Mouse (Mus musculus) Patski (cell line): ENCODE measurements around the gene Pus1. TPM values are rescaled to one million over a fixed set of nuclear protein-coding genes. Genes with fewer than 3 reads are reported as not detected.

Experiments used
- ATAC-seq: fragments of 100-300 bp; one replicate; pipeline ENCODE4 v1.8.0; 2021
- CTCF ChIA-PET: fragments of 350-600 bp; sonication (Branson Sonifier 250); formaldehyde crosslinking; loops from one replicate; lab custom pipeline; 2022; ENCODE audit warnings: inconsistent platforms; lab: Charles Lee
- POLR2A ChIA-PET: fragments of 350-600 bp; sonication (Branson Sonifier 250); formaldehyde crosslinking; loops from one replicate; lab custom pipeline; 2022; ENCODE audit warnings: antibody characterized with exemption, inconsistent platforms; lab: Charles Lee
- DNase-seq: peaks from one replicate; pipeline ENCODE4 v3.0.0-alpha.2; 2011; ENCODE audit warnings: low read depth, low spot score
- H3K27me3 ChIP-seq: fragments of 371-371 bp; one replicate; pipeline ENCODE4 v1.5.1; 2021
- CTCF ChIP-seq: fragments of 100-300 bp; IDR thresholded peaks from one replicate; pipeline ENCODE4 v1.5.1; 2021
- in situ Hi-C: fragments of 300-500 bp; cut with MboI; formaldehyde crosslinking; loops from 3 replicates; pipeline ENCODE4 v1.11.1; 2018; ENCODE audit warnings: low pct_unique_long_range_greater_than_20kb, mixed read lengths
- polyA plus RNA-seq: library from polyadenylated mRNA; unstranded; gene quantifications from one replicate; pipeline ENCODE4 v1.2.3, GENCODE M21; 2021

Pus1 gene
- polyA plus RNA-seq, 1 experiment from 2014 or later, result 59.2 TPM

GRCm38 (mm10) chr5:110769272-110769671 is 11.2 kb downstream of the Pus1 start:
- H3K27me3 ChIP-seq, result no peaks in the 10 kb centered on the region
- ChIA-PET CTCF (no interaction called here), POLR2A (interaction anchor here (0.7 to 1.7 kb wide), 2 partner anchors 11 to 15 kb away, joined by 3 to 4 read pairs; no protein-coding TSS in a partner anchor)
- no peak for ATAC-seq
- in situ Hi-C loops, result loop anchor here (25.0 kb wide), 1 partner anchor 282 kb away; no protein-coding TSS in a partner anchor
- no peak for TF ChIP-seq CTCF
- no peak for DNase-seq

DNA sequence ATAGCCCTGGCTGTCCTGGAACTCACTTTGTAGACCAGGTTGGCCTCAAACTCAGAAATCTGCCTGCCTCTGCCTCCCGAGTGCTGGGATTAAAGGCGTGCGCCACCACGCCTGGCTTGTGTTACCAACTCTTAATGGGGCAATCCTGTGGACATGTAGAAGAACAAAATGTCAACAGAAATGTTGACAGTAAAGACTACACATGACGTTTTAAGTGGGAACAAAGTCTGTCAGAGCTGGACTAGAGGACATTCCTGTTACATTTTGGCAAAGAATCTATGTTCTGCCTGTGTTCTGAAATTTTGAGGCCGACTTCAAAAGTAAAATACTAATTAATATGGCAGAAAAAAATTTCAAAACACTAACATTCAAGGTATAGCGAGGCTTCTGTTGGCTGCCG is 16.6 kb downstream of the Pus1 start:
- POLR2A ChIA-PET, result no interaction called here
- ATAC-seq (no peak), DNase-seq (no peak)
- CTCF ChIA-PET, result interaction anchor here (1.5 to 1.7 kb wide), 3 partner anchors 10 to 123 kb away, joined by 3 to 6 read pairs (median 3); no protein-coding TSS in a partner anchor
- in situ Hi-C loops, result loop anchor here (25.0 kb wide), 1 partner anchor 277 kb away; no protein-coding TSS in a partner anchor
- no peak for TF ChIP-seq CTCF
- H3K27me3 ChIP-seq, result no peaks in the 10 kb centered on the region

DNA sequence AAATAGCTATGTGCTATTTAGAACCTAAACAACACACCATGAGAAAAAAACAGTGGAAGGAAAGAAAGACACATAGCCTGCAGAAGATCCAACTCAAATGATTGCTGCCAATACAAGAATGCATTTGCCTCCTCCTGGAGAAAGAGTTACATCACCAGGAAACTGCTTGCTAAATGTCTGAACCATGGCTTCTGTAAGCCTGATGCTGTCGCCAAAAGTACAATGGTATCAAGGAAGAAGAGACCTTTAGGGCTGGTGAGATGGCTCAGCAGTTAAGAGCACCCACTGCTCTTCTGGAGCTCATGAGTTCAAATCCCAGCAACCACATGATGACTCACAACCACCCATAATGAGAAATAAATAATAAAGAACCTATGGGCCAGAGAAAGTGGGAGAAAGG is 35.4 kb downstream of the Pus1 start:
- DNase-seq (no peak), ATAC-seq (no peak)
- no peaks in the 10 kb centered on the region for H3K27me3 ChIP-seq
- no peak for TF ChIP-seq CTCF
- CTCF ChIA-PET, result interaction anchor here (1.6 to 1.7 kb wide), 3 partner anchors 9 to 18 kb away, joined by 4 to 5 read pairs (median 4); no protein-coding TSS in a partner anchor
- POLR2A ChIA-PET, result no interaction called here
- in situ Hi-C loops, result no loop called here

- no peak for DNase-seq
- ChIA-PET POLR2A (no interaction called here), CTCF (interaction anchor here (0.7 kb wide), 1 partner anchor 14 kb away, joined by 3 read pairs; no protein-coding TSS in a partner anchor)
- H3K27me3 ChIP-seq, result no peaks in the 10 kb centered on the region
- in situ Hi-C loops, result no loop called here
- TF ChIP-seq CTCF, result no peak
- no peak for ATAC-seq
Observed at GRCm38 (mm10) chr5:110739496-110740275, 40.8 kb downstream of the Pus1 start.

GRCm38 (mm10) chr5:110735606-110736005 is 44.9 kb downstream of the Pus1 start:
- ChIA-PET CTCF (interaction anchor here (1.2 to 1.7 kb wide), 2 partner anchors 9 to 31 kb away, joined by 3 to 5 read pairs; no protein-coding TSS in a partner anchor), POLR2A (no interaction called here)
- DNase-seq, result no peak
- no peak for ATAC-seq
- in situ Hi-C loops, result no loop called here
- no peaks in the 10 kb centered on the region for H3K27me3 ChIP-seq
- no peak for TF ChIP-seq CTCF

DNA sequence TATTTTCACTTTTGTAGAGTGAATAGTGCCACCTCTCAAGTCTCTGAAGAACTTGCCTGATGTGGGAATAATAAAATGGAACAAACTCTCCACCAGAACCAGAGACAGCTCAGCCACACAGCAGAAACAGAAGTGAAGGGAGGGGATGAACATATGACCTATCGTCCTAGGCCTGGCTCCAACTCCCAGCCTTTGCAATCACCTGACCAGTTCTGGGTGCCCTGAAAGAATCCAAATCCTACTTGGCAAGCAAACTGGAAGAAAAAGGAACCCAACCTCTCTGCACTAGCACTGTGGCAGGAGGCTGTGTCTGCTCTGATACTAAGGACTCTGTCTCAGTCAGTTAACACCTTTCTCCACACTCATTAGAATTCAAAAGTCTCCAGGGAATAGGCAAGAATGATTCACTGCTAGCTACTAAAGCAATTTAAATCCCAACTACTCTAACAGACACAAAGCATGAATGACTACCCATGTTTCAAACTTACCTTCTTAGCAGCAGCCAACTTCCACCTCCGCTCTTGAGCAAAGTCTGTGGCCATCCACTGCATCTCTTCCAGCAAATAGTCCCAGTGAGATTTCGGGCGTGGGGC is 47.1 kb downstream of the Pus1 start:
- TF ChIP-seq CTCF, result no peak
- POLR2A ChIA-PET, result no interaction called here

DNA sequence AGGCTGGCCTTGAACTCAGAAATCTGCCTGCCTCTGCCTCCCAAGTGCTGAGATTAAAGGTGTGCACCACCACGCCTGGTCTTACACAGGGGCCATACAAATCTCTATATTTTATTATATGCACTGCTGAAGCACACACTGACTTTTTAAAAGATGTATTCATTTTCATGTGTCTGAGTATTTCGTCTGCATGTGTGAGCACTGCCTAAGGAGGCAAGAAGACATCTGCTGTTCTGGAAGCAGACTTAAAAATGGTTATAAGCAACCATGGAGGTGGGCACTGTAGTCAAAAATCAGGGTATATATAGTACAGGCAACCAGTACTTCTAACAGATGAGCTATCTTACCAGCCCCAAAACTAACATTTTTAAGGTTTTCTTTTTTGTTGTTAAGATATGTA is 49.2 kb downstream of the Pus1 start:
- DNase-seq, result no peak
- TF ChIP-seq CTCF, result no peak
- no peak for ATAC-seq
- in situ Hi-C loops, result no loop called here
- no peaks in the 10 kb centered on the region for H3K27me3 ChIP-seq
- POLR2A ChIA-PET, result no interaction called here
- CTCF ChIA-PET, result interaction anchor here (1.2 to 1.4 kb wide), 2 partner anchors 13 to 58 kb away, joined by 3 to 4 read pairs; no protein-coding TSS in a partner anchor

More for the DNA sequence above, 47.1 kb downstream of the Pus1 start:
- ATAC-seq, result no peak
- no peaks in the 10 kb centered on the region for H3K27me3 ChIP-seq
- in situ Hi-C loops, result no loop called here
- CTCF ChIA-PET, result interaction anchor here (1.3 kb wide), 1 partner anchor 10 kb away, joined by 3 read pairs; no protein-coding TSS in a partner anchor
- no peak for DNase-seq

GRCm38 (mm10) chr5:110727850-110728249 is 52.6 kb downstream of the Pus1 start:
- POLR2A ChIA-PET, result no interaction called here
- no peak for TF ChIP-seq CTCF
- CTCF ChIA-PET, result interaction anchor here (0.8 to 1.8 kb wide), 2 partner anchors 9 to 10 kb away, joined by 3 to 5 read pairs; no protein-coding TSS in a partner anchor
- H3K27me3 ChIP-seq, result no peaks in the 10 kb centered on the region
- in situ Hi-C loops, result no loop called here
- no peak for ATAC-seq
- no peak for DNase-seq

Other genes starting within 250 kb of the Pus1 start
- not detected for gene Galnt9, start 236.3 kb downstream of the Pus1 start, polyA plus RNA-seq
- gene Noc4l, start 127.2 kb downstream of the Pus1 start, polyA plus RNA-seq, result 42.0 TPM
- gene Ddx51, start 127.2 kb downstream of the Pus1 start, polyA plus RNA-seq, result 29.3 TPM
- 49.4 TPM for gene Ep400, start 9.9 kb downstream of the Pus1 start, polyA plus RNA-seq
- 63.7 TPM for gene Ulk1, start 29.4 kb upstream of the Pus1 start, polyA plus RNA-seq
- 45.7 TPM for gene Hscb, start 59.1 kb upstream of the Pus1 start, polyA plus RNA-seq
- 21.3 TPM for gene Chek2, start 59.3 kb upstream of the Pus1 start, polyA plus RNA-seq
- 9.0 TPM for gene Ttc28, start 99.1 kb upstream of the Pus1 start, polyA plus RNA-seq